Mouse (Mus musculus): ENCODE measurements around the gene Uba1.

Uba1 gene

DNA sequence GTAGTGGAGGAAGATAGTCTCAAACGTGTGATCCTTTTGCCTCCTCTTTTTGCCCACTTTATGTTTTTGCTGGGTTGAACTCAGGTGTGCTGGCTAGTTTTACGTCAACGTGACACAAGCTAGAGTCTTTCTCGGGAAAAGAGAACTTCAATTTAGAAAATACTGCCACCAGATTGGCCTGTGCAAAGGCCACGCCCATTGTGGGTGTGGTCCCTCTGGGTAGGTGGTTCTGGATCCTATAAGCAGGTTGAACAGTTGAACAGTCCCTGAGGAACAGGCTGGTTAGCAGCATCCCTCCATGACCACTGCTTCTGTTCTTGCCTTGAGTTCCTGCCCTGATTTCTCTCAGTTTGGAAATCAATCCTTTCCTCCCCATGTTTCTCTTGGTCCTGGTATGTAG, 70.6 kb downstream of the Uba1 start:
- 84% methylated on average over 5 of the region's 5 CpGs for WGBS

- WGBS = 56% methylated on average over 10 of the region's 10 CpGs
These were observed 71.9 kb downstream of the Uba1 start for GRCm38 (mm10) chrX:20730048-20730447.
